Comparison of ENCODE assay signal across 21 mouse cellular contexts in the genomic region with DNA sequence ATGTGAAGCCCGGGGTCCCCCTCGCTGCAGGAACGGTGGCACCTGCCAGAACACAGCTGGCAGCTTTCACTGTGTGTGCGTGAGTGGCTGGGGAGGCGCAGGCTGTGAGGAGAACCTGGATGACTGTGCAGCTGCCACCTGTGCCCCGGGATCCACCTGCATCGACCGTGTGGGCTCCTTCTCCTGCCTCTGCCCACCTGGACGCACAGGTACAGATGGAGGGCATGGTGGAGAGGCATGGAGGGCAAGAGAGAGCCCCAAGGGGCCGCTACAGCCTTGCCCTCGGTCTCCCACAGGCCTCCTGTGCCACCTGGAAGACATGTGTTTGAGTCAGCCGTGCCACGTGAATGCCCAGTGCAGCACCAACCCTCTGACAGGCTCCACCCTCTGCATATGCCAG. TPM values are rescaled to one million over a fixed set of nuclear protein-coding genes. Genes with fewer than 3 reads are reported as not detected.
DNase-seq lines count a peak whose midpoint lies in the region; ATAC-seq and TF ChIP-seq lines count a peak whose summit lies in the region.
"Had no signal": no experiment of that assay in that cellular context is flagged by ENCODE, and none has a peak within 500 bp of the region (broad histone marks: within the 10 kb centered on the region; RNA-seq: fewer than 3 reads in every experiment).

No protein-coding gene starts in this region.

- no peaks in the 10 kb centered on the region for H3K27me3 ChIP-seq in heart, adult 2 months (ENCODE audit: control insufficient read depth, insufficient read depth, low read length)
- H3K27me3 ChIP-seq in megakaryocyte, embryonic 14.5 days (replicated peaks): peaks cover 70% of the 10 kb centered on the region

- no peak for ATAC-seq in megakaryocyte, adult 5-6 weeks (ENCODE audit: poor library complexity, severe bottlenecking)
- ATAC-seq: activated CD4-positive, CD25-positive, alpha-beta regulatory T cell, adult 4 months; CD4-positive, CD25-positive, alpha-beta regulatory T cell, adult 4 months; Patski had no signal

- H3K4me3 ChIP-seq in heart, adult 2 months: no peak overlapping the region
- H3K4me3 ChIP-seq in megakaryocyte, embryonic 14.5 days (replicated peaks): peak overlapping the region; percentile 31

- TF ChIP-seq POLR2A in heart, adult 2 months (IDR thresholded peaks at IDR 0.05; ENCODE audit: insufficient read depth, low read depth, low read length): no peak

- peaks cover 14% of the 10 kb centered on the region for H3K9me3 ChIP-seq in megakaryocyte, embryonic 14.5 days
- H3K9me3 ChIP-seq: G1E had no signal

- 82% methylated on average over 13 of the region's 13 CpGs for WGBS in heart, adult 2 months

- peak; percentile 91 for DNase-seq in heart, adult 11 months
- no peak for DNase-seq in heart, adult 2 months
- peak; percentile 38 for DNase-seq in A20 (ENCODE audit: low read depth, low spot score)
- DNase-seq in cerebellum, postnatal 10 days: no peak
- DNase-seq: adrenal gland, adult 2 months; adrenal gland, adult 8-10 months; adrenal gland, postnatal 10 days; adrenal gland, postnatal 14 days; adrenal gland, postnatal 25 days; adrenal gland, postnatal 36 days; B cell, adult 2 months; cerebellum, adult 11 months; cerebellum, adult 11-12 months; cerebellum, adult 18-20 months; cerebellum, adult 2 months had no signal

- no peaks in the 10 kb centered on the region for H3K36me3 ChIP-seq in heart, adult 2 months (ENCODE audit: control insufficient read depth, insufficient read depth, low read length)
- no peaks in the 10 kb centered on the region for H3K36me3 ChIP-seq in megakaryocyte, embryonic 14.5 days (replicated peaks; ENCODE audit: low read length)
- H3K36me3 ChIP-seq: G1E had no signal

- H3K9ac ChIP-seq in heart, adult 2 months (ENCODE audit: low read depth, low read length): no peak overlapping the region

- intact Hi-C loops in heart, adult 2 months (cut with DNase I): no loop called here

- no peak overlapping the region for H3K27ac ChIP-seq in heart, adult 2 months

- peaks cover 1% of the 10 kb centered on the region for H3K4me1 ChIP-seq in heart, adult 2 months (ENCODE audit: control insufficient read depth, insufficient read depth, low read length)
- peaks cover 11% of the 10 kb centered on the region for H3K4me1 ChIP-seq in megakaryocyte, embryonic 14.5 days

- no peaks in the 10 kb centered on the region for H3K79me2 ChIP-seq in heart, adult 2 months (replicated peaks; ENCODE audit: control insufficient read depth, insufficient read depth, low read length)

- no peak for TF ChIP-seq CTCF in heart, adult 2 months (IDR thresholded peaks at IDR 0.05)

- no peak for TF ChIP-seq EP300 in heart, adult 2 months (IDR thresholded peaks at IDR 0.05; ENCODE audit: insufficient read depth, low read depth, low read length)

RNA-seq across cellular contexts. Expression of a gene that starts 4.4 kb away (rescaled TPM):
- total RNA-seq in heart, adult 2 months (2021): 10 to 100 TPM; 30.4 to 32.3 TPM
- 21.4 and 24.8 TPM in 2 replicates for polyA plus RNA-seq in heart, adult 2 months (2012; rRNA removed)
- polyA plus RNA-seq in megakaryocyte, embryonic 14.5 days (2012; ENCODE audit: insufficient read depth, low replicate concordance): 0.43 TPM in 1 of 2 replicates, not detected in the other
- 0.11 TPM in 1 of 2 replicates, not detected in the other for total RNA-seq in megakaryocyte, adult 5-6 weeks (2015)
- total RNA-seq in megakaryocyte, adult 5-6 weeks (2017): 0.12 and 0.15 TPM in 2 replicates

RNA-seq across cellular contexts. Expression of a gene that starts 21.2 kb away (rescaled TPM):
- 1 to 10 TPM; 3.9 to 5.2 TPM for total RNA-seq in heart, adult 2 months (2021)
- polyA plus RNA-seq in heart, adult 2 months (2012; rRNA removed): 4.4 and 6.4 TPM in 2 replicates
- 402 and 833 TPM in 2 replicates for polyA plus RNA-seq in megakaryocyte, embryonic 14.5 days (2012; ENCODE audit: insufficient read depth, low replicate concordance)
- total RNA-seq in megakaryocyte, adult 5-6 weeks (2015): 243 and 248 TPM in 2 replicates
- total RNA-seq in megakaryocyte, adult 5-6 weeks (2017): 75.7 and 109 TPM in 2 replicates

RNA-seq across cellular contexts. Expression of a gene that starts 22.6 kb away (rescaled TPM):
- total RNA-seq in heart, adult 2 months (2021): 10 to 100 TPM; 16.1 to 18.4 TPM
- 22.1 and 28.3 TPM in 2 replicates for polyA plus RNA-seq in heart, adult 2 months (2012; rRNA removed)
- polyA plus RNA-seq in megakaryocyte, embryonic 14.5 days (2012; ENCODE audit: insufficient read depth, low replicate concordance): 108 and 181 TPM in 2 replicates
- total RNA-seq in megakaryocyte, adult 5-6 weeks (2015): 18.3 and 26.6 TPM in 2 replicates
- total RNA-seq in megakaryocyte, adult 5-6 weeks (2017): 29.3 and 32.7 TPM in 2 replicates

RNA-seq across cellular contexts. Expression of a gene that starts 29.2 kb away (rescaled TPM):
- under 1 TPM; 0.14 to 0.18 TPM for total RNA-seq in heart, adult 2 months (2021)
- 0.38 and 2.2 TPM in 2 replicates for polyA plus RNA-seq in heart, adult 2 months (2012; rRNA removed)
- 32.8 and 44.2 TPM in 2 replicates for polyA plus RNA-seq in megakaryocyte, embryonic 14.5 days (2012; ENCODE audit: insufficient read depth, low replicate concordance)
- total RNA-seq in megakaryocyte, adult 5-6 weeks (2015): 1.8 and 4.8 TPM in 2 replicates
- total RNA-seq in megakaryocyte, adult 5-6 weeks (2017): 1.6 and 2.4 TPM in 2 replicates

RNA-seq across cellular contexts. Expression of a gene that starts 35.1 kb away (rescaled TPM):
- total RNA-seq in heart, adult 2 months (2021): 10 to 100 TPM; 37.6 to 40.4 TPM
- 71.7 and 92.2 TPM in 2 replicates for polyA plus RNA-seq in heart, adult 2 months (2012; rRNA removed)
- 37.8 and 101 TPM in 2 replicates for polyA plus RNA-seq in megakaryocyte, embryonic 14.5 days (2012; ENCODE audit: insufficient read depth, low replicate concordance)
- total RNA-seq in megakaryocyte, adult 5-6 weeks (2015): 44.7 and 59.5 TPM in 2 replicates
- total RNA-seq in megakaryocyte, adult 5-6 weeks (2017): 8.9 and 11.9 TPM in 2 replicates

Comparison
In these comparisons a context has a peak if more than half of its experiments do, and no peak if none do; other contexts are left out.
1. DNase-seq: peak in heart, adult 11 months (single experiment) and A20 (single experiment); none in heart, adult 2 months (0 of 2) and cerebellum, postnatal 10 days (0 of 2).
2. RNA of a gene that starts 4.4 kb away (total RNA-seq): 30.4 to 32.3 TPM in heart, adult 2 months; 0.11 to 0.15 TPM in megakaryocyte, adult 5-6 weeks; every median in the first group is over 10 times any median in the second.
3. RNA of a gene that starts 21.2 kb away (total RNA-seq): 75.7 to 248 TPM in megakaryocyte, adult 5-6 weeks; 3.9 to 5.2 TPM in heart, adult 2 months; every median in the first group is over 10 times any median in the second.